Mouse (Mus musculus): Measurements from ENCODE around the gene 4921504E06Rik.

Gene 4921504E06Rik

DNA sequence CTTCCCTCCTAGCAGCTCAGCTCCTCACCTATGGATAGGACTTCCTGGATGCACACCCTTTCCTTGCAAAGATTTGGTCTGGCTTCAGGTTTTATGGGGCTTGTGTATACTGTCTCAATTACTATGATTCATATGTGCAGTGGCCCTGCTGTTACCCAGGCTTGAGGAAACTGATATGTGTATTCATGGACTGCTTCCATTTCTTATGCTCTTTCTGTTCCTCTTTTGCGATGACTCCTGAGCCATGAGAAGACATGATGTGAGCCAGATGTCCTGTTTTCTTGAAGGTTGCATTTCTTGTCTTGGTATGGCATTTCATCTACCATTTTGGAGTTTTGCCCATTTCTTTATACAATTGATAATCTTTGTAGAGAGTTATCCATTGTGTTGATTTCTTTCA, 48.0 kb downstream of the 4921504E06Rik start:
- no peak for DNase-seq (ENCODE audit: low read depth, low spot score)

- no peak for DNase-seq (ENCODE audit: low read depth, low spot score)
Measured at GRCm38 (mm10) chr2:19490262-19490661, 63.5 kb downstream of the 4921504E06Rik start.

GRCm38 (mm10) chr2:19461940-19462339, 91.8 kb downstream of the 4921504E06Rik start:
- DNase-seq (ENCODE audit: low read depth, low spot score) = no peak

- no peak for DNase-seq (ENCODE audit: low read depth, low spot score)
Measured at GRCm38 (mm10) chr2:19458785-19459184, 94.9 kb downstream of the 4921504E06Rik start.

GRCm38 (mm10) chr2:19455857-19456482, 97.7 kb downstream of the 4921504E06Rik start:
- no peak for DNase-seq (ENCODE audit: low read depth, low spot score)

DNA sequence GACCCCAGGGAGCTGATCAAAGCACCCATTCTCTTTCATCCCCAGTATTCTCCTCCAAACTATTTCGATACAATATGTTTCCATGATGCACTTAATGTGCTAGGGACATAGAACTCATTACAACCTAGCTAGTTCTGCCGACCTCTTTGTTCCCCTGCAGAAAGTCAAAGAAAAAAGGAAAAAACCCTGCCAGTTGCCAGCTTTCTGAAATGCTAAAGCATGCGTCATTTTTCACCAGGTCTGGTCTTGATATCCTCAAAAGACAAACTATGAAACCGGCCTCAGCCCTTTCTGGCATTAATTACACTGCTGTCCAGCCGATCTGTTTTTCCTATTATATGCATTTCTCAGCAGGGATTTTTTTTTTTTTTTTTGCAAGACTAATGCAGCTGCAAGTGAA, 98.5 kb downstream of the 4921504E06Rik start:
- DNase-seq (ENCODE audit: low read depth, low spot score) = no peak

DNA sequence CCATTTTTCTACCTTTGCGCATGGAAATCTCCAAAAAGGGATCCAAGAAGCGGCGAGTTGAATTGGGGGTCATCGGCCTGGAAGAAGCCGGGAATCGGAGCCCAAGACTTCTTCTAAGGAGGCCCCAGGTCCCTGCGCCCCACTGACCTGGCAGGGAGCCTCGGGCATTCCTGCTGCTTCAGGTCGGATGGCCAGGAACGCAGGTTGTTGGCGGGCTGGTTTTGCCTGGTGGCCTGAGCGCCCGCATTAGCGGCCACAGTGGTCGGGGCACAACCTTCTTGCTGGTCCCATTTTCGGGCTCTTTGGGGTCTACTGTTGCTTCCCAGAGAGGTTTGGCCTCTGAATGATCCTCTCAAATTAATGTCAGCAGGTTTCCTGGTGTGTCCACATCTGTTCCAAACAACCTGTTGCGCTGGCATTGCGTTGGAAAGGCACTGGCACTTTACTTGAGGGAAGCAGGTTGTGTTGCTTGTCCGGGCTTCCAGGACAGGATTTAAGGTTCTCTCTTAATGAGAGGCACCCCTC, 101.1 kb downstream of the 4921504E06Rik start:
- no peak for DNase-seq (ENCODE audit: low read depth, low spot score)

- no peak for DNase-seq (ENCODE audit: low read depth, low spot score)
Measured at GRCm38 (mm10) chr2:19449308-19449707, 104.4 kb downstream of the 4921504E06Rik start.

- DNase-seq (ENCODE audit: low read depth, low spot score) = peak; percentile 59
Measured at GRCm38 (mm10) chr2:19448042-19448700, 105.5 kb downstream of the 4921504E06Rik start.

- DNase-seq (ENCODE audit: low read depth, low spot score) = no peak
Measured at GRCm38 (mm10) chr2:19446746-19447145, 107.0 kb downstream of the 4921504E06Rik start.

DNA sequence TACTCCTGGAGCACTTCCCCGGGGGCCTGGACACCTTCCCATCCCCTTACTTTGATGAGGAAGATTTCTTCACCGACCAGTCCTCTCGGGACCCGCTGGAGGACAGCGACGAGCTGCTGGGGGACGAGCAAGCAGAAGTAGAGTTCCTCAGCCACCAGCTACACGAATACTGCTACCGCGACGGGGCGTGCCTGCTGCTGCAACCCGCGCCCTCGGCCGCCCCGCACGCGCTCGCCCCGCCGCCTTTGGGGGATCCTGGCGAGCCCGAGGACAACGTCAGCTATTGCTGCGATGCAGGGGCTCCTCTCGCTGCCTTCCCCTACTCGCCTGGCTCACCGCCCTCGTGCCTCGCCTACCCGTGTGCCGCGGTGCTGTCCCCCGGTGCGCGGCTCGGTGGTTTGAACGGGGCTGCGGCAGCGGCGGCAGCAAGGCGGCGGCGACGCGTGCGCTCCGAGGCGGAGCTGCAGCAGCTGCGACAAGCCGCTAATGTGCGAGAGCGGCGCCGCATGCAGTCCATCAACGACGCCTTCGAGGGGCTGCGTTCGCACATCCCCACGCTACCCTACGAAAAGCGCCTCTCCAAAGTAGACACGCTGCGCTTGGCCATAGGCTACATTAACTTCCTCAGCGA, 107.7 kb downstream of the 4921504E06Rik start:
- no peak for DNase-seq (ENCODE audit: low read depth, low spot score)

DNA sequence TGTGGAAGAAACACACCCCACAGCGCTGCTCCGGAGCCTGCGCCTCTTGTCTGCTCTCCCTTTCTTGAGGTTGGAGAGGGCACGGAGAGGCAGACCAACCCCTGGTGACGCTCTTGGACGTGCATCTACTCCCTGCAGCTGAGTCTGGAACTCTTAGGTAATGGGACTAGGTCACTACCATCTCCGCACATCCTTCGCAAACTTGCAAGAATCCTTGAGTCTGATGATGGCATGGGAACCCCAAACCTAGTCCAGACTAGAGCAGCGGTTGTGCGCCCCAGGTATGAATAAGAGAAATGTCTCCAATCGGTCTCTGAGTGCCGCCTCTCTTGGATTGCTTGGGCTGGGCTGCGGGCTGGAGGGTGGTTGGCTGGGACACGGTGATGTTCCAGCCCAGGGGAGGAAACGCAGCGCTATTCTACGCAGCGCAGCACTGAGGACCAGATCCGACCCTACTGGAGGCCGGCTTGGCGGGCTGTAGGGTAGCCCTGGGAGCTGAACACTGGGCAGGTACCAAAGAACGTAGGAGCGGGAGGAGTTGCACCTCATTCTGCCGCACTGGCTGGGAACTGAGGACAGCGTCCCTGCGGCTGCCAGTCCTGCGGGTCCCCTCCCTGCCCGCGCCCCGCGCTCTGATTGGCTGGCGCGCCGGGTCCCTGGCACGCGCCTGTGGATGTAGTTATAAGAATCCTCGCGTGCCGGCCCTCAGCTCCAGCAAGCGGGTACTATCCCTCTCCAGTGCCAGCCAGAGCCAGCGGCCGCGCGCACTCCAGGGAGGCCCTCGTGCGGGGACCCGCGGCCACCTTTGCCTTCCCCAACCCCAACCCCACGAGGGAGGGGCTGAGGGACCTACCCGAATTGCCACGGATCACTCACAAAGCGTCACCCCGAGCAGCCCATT, 108.5 kb downstream of the 4921504E06Rik start, which contains the start of gene Ptf1a:
Ptf1a (plus strand) TSS at position 733 of the 901 bp plus-strand sequence.
- DNase-seq (ENCODE audit: low read depth, low spot score) = no peak

DNA sequence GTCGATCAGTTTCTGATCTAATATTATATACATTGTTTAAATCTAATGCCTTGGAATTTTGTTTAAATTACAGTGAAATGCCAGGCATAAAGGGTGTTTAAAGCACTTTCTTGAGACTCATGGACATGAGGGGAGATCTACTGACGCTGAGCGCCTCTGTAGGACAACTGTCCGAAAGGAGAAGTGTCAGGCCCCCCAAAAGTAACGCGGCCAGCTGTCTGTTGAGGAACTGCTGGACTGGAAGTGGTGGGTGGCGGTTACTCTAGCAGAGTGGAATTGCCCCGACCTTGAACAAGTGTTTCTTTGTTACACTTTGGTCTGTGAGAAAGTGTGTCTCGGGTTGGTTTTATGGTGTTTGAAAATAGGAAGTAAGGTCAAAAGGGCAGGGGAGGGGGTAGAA, 109.4 kb downstream of the 4921504E06Rik start:
- DNase-seq (ENCODE audit: low read depth, low spot score) = no peak

GRCm38 (mm10) chr2:19431614-19432323, 121.9 kb downstream of the 4921504E06Rik start:
- no peak for DNase-seq (ENCODE audit: low read depth, low spot score)

- no peak for DNase-seq (ENCODE audit: low read depth, low spot score)
Measured at GRCm38 (mm10) chr2:19431186-19431585, 122.5 kb downstream of the 4921504E06Rik start.

GRCm38 (mm10) chr2:19430746-19431145, 123.0 kb downstream of the 4921504E06Rik start:
- no peak for DNase-seq (ENCODE audit: low read depth, low spot score)

GRCm38 (mm10) chr2:19429691-19430690, 123.7 kb downstream of the 4921504E06Rik start:
- no peak for DNase-seq (ENCODE audit: low read depth, low spot score)

DNA sequence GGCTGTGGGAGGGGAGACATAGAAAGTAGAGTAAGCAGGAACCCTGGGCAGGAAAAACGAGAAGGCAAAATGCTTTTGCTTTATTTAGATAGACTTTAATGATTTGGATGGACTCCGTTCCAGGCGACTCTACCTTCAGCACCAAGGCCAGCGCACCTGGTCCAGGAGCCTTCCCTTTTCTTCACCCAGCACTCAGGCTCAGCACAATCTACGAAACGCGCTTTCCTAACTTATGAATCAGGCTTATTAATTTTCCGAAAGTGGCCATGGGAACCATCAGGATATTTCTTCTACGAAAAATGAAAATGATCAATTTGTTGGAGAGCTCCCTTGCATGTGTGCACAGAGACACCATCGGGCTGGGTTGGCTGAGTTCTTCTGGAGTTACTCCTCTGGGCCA, 124.7 kb downstream of the 4921504E06Rik start:
- DNase-seq (ENCODE audit: low read depth, low spot score) = no peak

DNA sequence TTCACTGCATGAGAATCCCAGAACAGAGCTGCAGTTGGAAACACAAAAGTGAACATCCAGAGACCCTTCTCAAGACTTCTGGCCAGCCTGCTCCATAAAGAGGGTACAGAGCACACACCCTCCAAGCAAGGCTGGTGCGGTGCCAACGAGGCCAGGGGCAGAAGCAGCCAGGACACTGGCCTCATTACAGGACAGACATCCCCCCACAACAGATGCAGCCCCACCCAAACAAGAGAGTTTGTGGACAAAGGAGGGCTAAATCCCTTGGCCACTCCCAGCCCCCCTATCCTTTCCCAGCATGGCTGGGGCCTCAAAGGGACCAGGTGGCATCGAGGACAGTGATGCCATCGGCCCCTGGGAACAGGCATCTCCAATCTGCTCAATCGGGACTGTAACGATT, 130.6 kb downstream of the 4921504E06Rik start:
- no peak for DNase-seq (ENCODE audit: low read depth, low spot score)

- DNase-seq (ENCODE audit: low read depth, low spot score) = no peak
Measured at GRCm38 (mm10) chr2:19422226-19422625, 131.5 kb downstream of the 4921504E06Rik start.
